ENCODE assay signal across 11 mouse cellular contexts in genomic region chr6:145379175-145379574, GRCm38 (mm10).
DNase-seq lines count a peak whose midpoint lies in the region; ATAC-seq and TF ChIP-seq lines count a peak whose summit lies in the region.
"Had no signal": no experiment of that assay in that cellular context is flagged by ENCODE, and none has a peak within 500 bp of the region (broad histone marks: within the 10 kb centered on the region; RNA-seq: fewer than 3 reads in every experiment).

No protein-coding gene starts in this region.

- DNase-seq in Muller cell, postnatal 12 days (ENCODE audit: inconsistent ontology term), result peak; percentile 79
- DNase-seq in forebrain, postnatal 0 days, result no peak
- peak; percentile 38 for DNase-seq in lung, postnatal 10 days
- DNase-seq in cerebellum, adult 18-20 months, result no peak
- DNase-seq in left cerebral cortex, adult 8-10 months (ENCODE audit: low spot score in 2 of 2), result no peak
- DNase-seq: thymus, postnatal 36 days had no signal

- peaks cover 5% of the 10 kb centered on the region; the same call in 1 of the 2 replicates for H3K4me1 ChIP-seq in kidney, embryonic 16.5 days (ENCODE audit: insufficient read depth, low read length)
- peaks cover 8% of the 10 kb centered on the region for H3K4me1 ChIP-seq in kidney, embryonic 15.5 days
- no peaks in the 10 kb centered on the region for H3K4me1 ChIP-seq in forebrain, postnatal 0 days (ENCODE audit: insufficient read depth)
- H3K4me1 ChIP-seq in liver, embryonic 12.5 days, result no peaks in the 10 kb centered on the region

- no peak overlapping the region for H3K27ac ChIP-seq in kidney, embryonic 16.5 days (ENCODE audit: low read length)
- H3K27ac ChIP-seq in kidney, embryonic 15.5 days, result no peak overlapping the region
- H3K27ac ChIP-seq in forebrain, postnatal 0 days (ENCODE audit: low read depth, low read length), result no peak overlapping the region
- H3K27ac ChIP-seq in liver, embryonic 12.5 days, result no peak overlapping the region
- H3K27ac ChIP-seq: hindbrain, embryonic 15.5 days had no signal

- H3K4me2 ChIP-seq in kidney, embryonic 16.5 days (replicated peaks; ENCODE audit: low read depth, low read length), result no peak overlapping the region
- H3K4me2 ChIP-seq in kidney, embryonic 15.5 days, result no peak overlapping the region
- H3K4me2 ChIP-seq in forebrain, postnatal 0 days (ENCODE audit: low read depth), result no peak overlapping the region
- no peak overlapping the region for H3K4me2 ChIP-seq in liver, embryonic 12.5 days
- H3K4me2 ChIP-seq: hindbrain, embryonic 15.5 days had no signal

- H3K4me3 ChIP-seq in kidney, embryonic 16.5 days (ENCODE audit: low read length), result no peak overlapping the region
- no peak overlapping the region for H3K4me3 ChIP-seq in kidney, embryonic 15.5 days (replicated peaks)
- H3K4me3 ChIP-seq in forebrain, postnatal 0 days (ENCODE audit: low read depth, low read length), result no peak overlapping the region
- no peak overlapping the region for H3K4me3 ChIP-seq in liver, embryonic 12.5 days
- H3K4me3 ChIP-seq: hindbrain, embryonic 15.5 days; megakaryocyte, embryonic 14.5 days had no signal

- H3K27me3 ChIP-seq in kidney, embryonic 16.5 days (ENCODE audit: insufficient read depth, low read length), result no peaks in the 10 kb centered on the region
- no peaks in the 10 kb centered on the region for H3K27me3 ChIP-seq in kidney, embryonic 15.5 days
- no peaks in the 10 kb centered on the region; the same call in 1 of the 2 replicates for H3K27me3 ChIP-seq in forebrain, postnatal 0 days (ENCODE audit: insufficient read depth, low read length)
- H3K27me3 ChIP-seq in liver, embryonic 12.5 days (replicated peaks), result 0 out of 2 replicates have a peak, but pooled peaks cover 4% of the 10 kb centered on the region
- H3K27me3 ChIP-seq: hindbrain, embryonic 15.5 days had no signal

- no peak for TF ChIP-seq CTCF in forebrain, postnatal 0 days (IDR thresholded peaks at IDR 0.05; ENCODE audit: low read depth)

- no peak overlapping the region for H3K9ac ChIP-seq in kidney, embryonic 16.5 days (replicated peaks; ENCODE audit: low read length)
- H3K9ac ChIP-seq in kidney, embryonic 15.5 days, result no peak overlapping the region
- H3K9ac ChIP-seq in forebrain, postnatal 0 days, result no peak overlapping the region
- H3K9ac ChIP-seq in liver, embryonic 12.5 days, result no peak overlapping the region
- H3K9ac ChIP-seq: hindbrain, embryonic 15.5 days had no signal

- no peaks in the 10 kb centered on the region for H3K36me3 ChIP-seq in kidney, embryonic 16.5 days (ENCODE audit: insufficient read depth, low read length)
- H3K36me3 ChIP-seq in kidney, embryonic 15.5 days, result no peaks in the 10 kb centered on the region
- H3K36me3 ChIP-seq in forebrain, postnatal 0 days (ENCODE audit: insufficient read depth), result no peaks in the 10 kb centered on the region
- H3K36me3 ChIP-seq in liver, embryonic 12.5 days, result no peaks in the 10 kb centered on the region
- H3K36me3 ChIP-seq: hindbrain, embryonic 15.5 days had no signal

- WGBS in kidney, embryonic 16.5 days, result 36% methylated on average over 6 of the region's 6 CpGs
- 36% methylated on average over 6 of the region's 6 CpGs for WGBS in kidney, embryonic 15.5 days
- 11% methylated on average over 6 of the region's 6 CpGs for WGBS in forebrain, postnatal 0 days
- 36% methylated on average over 6 of the region's 6 CpGs for WGBS in liver, embryonic 12.5 days (ENCODE audit: insufficient replicate concordance)

- ATAC-seq in kidney, embryonic 16.5 days (ENCODE audit: low FRiP score, low TSS enrichment), result 0 out of 2 replicates have a peak, but pooled peaks have one; percentile 3
- ATAC-seq in kidney, embryonic 15.5 days (replicated peaks; ENCODE audit: low FRiP score), result no peak
- ATAC-seq in forebrain, postnatal 0 days, result peak; percentile 47; the same call in 1 of the 2 replicates
- ATAC-seq in liver, embryonic 12.5 days, result no peak

- H3K9me3 ChIP-seq in kidney, embryonic 16.5 days (ENCODE audit: low read length), result no peaks in the 10 kb centered on the region
- no peaks in the 10 kb centered on the region for H3K9me3 ChIP-seq in kidney, embryonic 15.5 days (replicated peaks)
- H3K9me3 ChIP-seq in forebrain, postnatal 0 days (ENCODE audit: low read length), result no peaks in the 10 kb centered on the region
- no peaks in the 10 kb centered on the region for H3K9me3 ChIP-seq in liver, embryonic 12.5 days (replicated peaks)
- H3K9me3 ChIP-seq: hindbrain, embryonic 15.5 days; megakaryocyte, embryonic 14.5 days had no signal

Comparison
In these comparisons a context has a peak if more than half of its experiments do, and no peak if none do; other contexts are left out.
1. ATAC-seq: peak in kidney, embryonic 16.5 days (single experiment) and forebrain, postnatal 0 days (single experiment); none in kidney, embryonic 15.5 days (single experiment) and liver, embryonic 12.5 days (single experiment).
2. DNase-seq: peak in Muller cell, postnatal 12 days (single experiment) and lung, postnatal 10 days (single experiment); none in forebrain, postnatal 0 days (single experiment), cerebellum, adult 18-20 months (0 of 2) and left cerebral cortex, adult 8-10 months (0 of 2).